Mouse (Mus musculus): ENCODE data around the gene Ube2m. TPM values are rescaled to one million over a fixed set of nuclear protein-coding genes. Genes with fewer than 3 reads are reported as not detected.
"Not testable (repeated sequence)": the region's sequence is repeated elsewhere in the genome, so short reads cannot be mapped to it uniquely, and the experiment has no call there.

Gene Ube2m
- polyA plus RNA-seq (2016; fragmentation: Nextera tagmentation; extraction: Ambion mirVana) = 160 and 170 TPM in 2 replicates

DNA sequence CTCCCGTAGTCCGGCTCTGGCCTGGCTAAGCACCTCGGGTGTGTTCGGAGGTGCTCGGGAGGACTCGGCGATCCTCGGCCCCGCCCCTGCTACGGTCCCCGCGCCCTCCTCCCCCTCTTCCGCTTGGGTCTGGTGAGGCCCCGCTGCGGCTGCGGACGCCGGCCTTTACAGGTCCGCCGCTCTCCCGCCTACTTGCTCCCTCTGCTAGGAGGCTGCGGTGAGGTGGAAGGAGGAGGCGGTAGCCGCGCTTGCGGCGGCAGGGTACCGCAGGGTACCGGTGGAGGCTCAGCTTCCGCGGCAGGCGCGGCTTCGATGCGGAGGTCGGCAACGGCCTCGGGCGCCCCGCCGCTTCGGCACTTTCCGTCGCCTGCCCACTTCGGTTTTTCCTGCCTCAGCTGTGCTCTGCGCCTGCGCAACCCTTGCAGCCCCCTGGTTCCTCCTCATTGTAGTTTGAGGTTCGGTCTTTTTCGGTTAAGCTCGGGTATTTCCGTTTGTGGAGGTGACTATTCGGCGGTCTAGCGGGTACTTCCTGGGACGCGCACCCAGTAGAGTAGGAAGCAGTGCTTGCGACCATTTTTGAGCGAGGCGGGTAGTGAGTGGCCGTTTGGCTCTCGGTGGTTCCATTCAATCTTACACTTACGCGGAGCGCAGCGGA is at the start of gene Ube2m:
Ube2m (minus strand) TSS at position 375 of the 655 bp plus-strand sequence.
- peak within 1 kb of the TSS; percentile 85 for H3K4me3 ChIP-seq
- peak within 1 kb of the TSS; percentile 91 for H3K4me2 ChIP-seq
- H3K27ac ChIP-seq (ENCODE audit: poor library complexity, severe bottlenecking) = peak within 1 kb of the TSS; percentile 99
- peaks cover 19% of the 10 kb centered on the region for H3K27me3 ChIP-seq (replicated peaks)
- ATAC-seq (ENCODE audit: insufficient number of reproducible peaks, low FRiP score) = peak; percentile 94
- peak within 1 kb of the TSS; percentile 97 for H3K9ac ChIP-seq
- H3K4me1 ChIP-seq (replicated peaks) = peaks cover 38% of the 10 kb centered on the region
- WGBS = under 1% methylated on average over 61 of the region's 65 CpGs
- peaks cover 21% of the 10 kb centered on the region for H3K36me3 ChIP-seq
- H3K9me3 ChIP-seq (replicated peaks) = peaks cover 5% of the 10 kb centered on the region; the same call in 1 of the 2 replicates

GRCm38 (mm10) chr7:13072293-13072692 is 34.2 kb upstream of the Ube2m start:
- no peaks in the 10 kb centered on the region for H3K36me3 ChIP-seq
- 51% methylated on average over 5 of the region's 5 CpGs for WGBS
- ATAC-seq (ENCODE audit: insufficient number of reproducible peaks, low FRiP score) = no peak
- H3K27ac ChIP-seq (ENCODE audit: poor library complexity, severe bottlenecking) = no peak overlapping the region
- H3K27me3 ChIP-seq (replicated peaks) = no peaks in the 10 kb centered on the region
- H3K4me3 ChIP-seq = no peak overlapping the region
- H3K9ac ChIP-seq = no peak overlapping the region
- H3K4me1 ChIP-seq (replicated peaks) = no peaks in the 10 kb centered on the region
- no peaks in the 10 kb centered on the region for H3K9me3 ChIP-seq (replicated peaks)
- no peak overlapping the region for H3K4me2 ChIP-seq

GRCm38 (mm10) chr7:13063399-13063798 is 25.3 kb upstream of the Ube2m start:
- not testable (repeated sequence) for H3K4me1 ChIP-seq (replicated peaks); H3K27ac ChIP-seq (ENCODE audit: poor library complexity, severe bottlenecking); H3K4me3 ChIP-seq; ATAC-seq (ENCODE audit: insufficient number of reproducible peaks, low FRiP score); H3K36me3 ChIP-seq; H3K27me3 ChIP-seq (replicated peaks); H3K4me2 ChIP-seq; H3K9me3 ChIP-seq (replicated peaks); H3K9ac ChIP-seq
- WGBS = 36% methylated on average over 2 of the region's 2 CpGs

- H3K4me1 ChIP-seq (replicated peaks) = no peaks in the 10 kb centered on the region
- H3K4me3 ChIP-seq = no peak overlapping the region
- H3K9me3 ChIP-seq (replicated peaks) = peaks cover under 1% of the 10 kb centered on the region
- 85% methylated on average over 9 of the region's 9 CpGs for WGBS
- H3K27ac ChIP-seq (ENCODE audit: poor library complexity, severe bottlenecking) = no peak overlapping the region
- H3K4me2 ChIP-seq = no peak overlapping the region
- ATAC-seq (ENCODE audit: insufficient number of reproducible peaks, low FRiP score) = no peak
- H3K27me3 ChIP-seq (replicated peaks) = no peaks in the 10 kb centered on the region
- no peak overlapping the region for H3K9ac ChIP-seq
- H3K36me3 ChIP-seq = no peaks in the 10 kb centered on the region
Observed at GRCm38 (mm10) chr7:13059536-13059935, 21.5 kb upstream of the Ube2m start.

DNA sequence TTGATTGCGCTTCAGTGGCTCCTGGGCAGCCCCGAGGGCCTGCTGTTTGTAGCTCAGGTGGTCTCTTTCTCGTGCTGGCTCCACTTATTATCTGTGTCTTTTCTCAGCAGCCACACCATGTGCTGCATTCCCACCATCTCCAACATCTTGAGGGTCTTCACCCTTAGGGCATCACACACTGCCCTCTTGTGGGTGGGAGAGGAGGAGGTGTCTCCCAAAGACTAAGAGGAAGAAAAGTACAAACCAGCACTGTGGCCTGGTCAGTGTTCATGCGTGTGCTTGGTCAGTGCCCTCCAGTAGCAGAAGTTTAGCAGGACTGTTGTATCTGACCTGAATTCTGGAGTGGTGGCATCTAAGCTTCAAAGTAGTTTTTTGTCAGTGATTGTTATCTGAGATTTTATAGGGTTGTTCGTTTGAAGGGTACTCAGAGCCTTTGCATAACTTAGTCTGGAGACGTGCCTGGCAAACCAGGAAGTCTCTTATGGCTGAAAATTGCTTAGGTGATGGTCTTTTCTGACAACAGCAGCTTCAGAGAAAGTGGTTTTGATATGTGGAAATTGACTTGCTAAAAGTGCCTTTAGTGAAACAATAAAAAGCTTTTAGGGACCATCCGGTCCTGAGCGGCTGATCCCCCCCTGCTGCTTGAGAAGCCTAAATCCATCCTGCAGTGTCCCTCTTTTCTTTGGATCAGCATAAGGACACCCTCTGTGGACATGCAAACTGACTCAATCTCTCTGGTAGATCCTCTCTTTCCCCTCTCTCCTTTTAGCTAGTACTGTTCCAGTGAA is 19.0 kb upstream of the Ube2m start:
- H3K9me3 ChIP-seq (replicated peaks) = no peaks in the 10 kb centered on the region
- H3K4me1 ChIP-seq (replicated peaks) = no peaks in the 10 kb centered on the region
- no peak overlapping the region for H3K4me2 ChIP-seq
- ATAC-seq (ENCODE audit: insufficient number of reproducible peaks, low FRiP score) = no peak
- H3K36me3 ChIP-seq = no peaks in the 10 kb centered on the region
- no peak overlapping the region for H3K27ac ChIP-seq (ENCODE audit: poor library complexity, severe bottlenecking)
- WGBS = 58% methylated on average over 8 of the region's 8 CpGs
- no peak overlapping the region for H3K9ac ChIP-seq
- no peaks in the 10 kb centered on the region for H3K27me3 ChIP-seq (replicated peaks)
- no peak overlapping the region for H3K4me3 ChIP-seq

GRCm38 (mm10) chr7:13054287-13055010 is 16.4 kb upstream of the Ube2m start, which contains the start of gene Mzf1:
Gene Mzf1 (minus strand): TSS chr7:13054764.
- peak; percentile 94 for ATAC-seq (ENCODE audit: insufficient number of reproducible peaks, low FRiP score)
- WGBS = under 1% methylated on average over 41 of the region's 41 CpGs
- peak within 1 kb of the TSS; percentile 72 for H3K9ac ChIP-seq
- peak within 1 kb of the TSS; percentile 69 for H3K4me2 ChIP-seq
- peaks cover 5% of the 10 kb centered on the region; the same call in 1 of the 2 replicates for H3K36me3 ChIP-seq
- H3K4me3 ChIP-seq = peak within 1 kb of the TSS; percentile 65
- no peaks in the 10 kb centered on the region for H3K27me3 ChIP-seq (replicated peaks)
- no peaks in the 10 kb centered on the region for H3K9me3 ChIP-seq (replicated peaks)
- no peaks in the 10 kb centered on the region for H3K4me1 ChIP-seq (replicated peaks)
- peak within 1 kb of the TSS; percentile 77 for H3K27ac ChIP-seq (ENCODE audit: poor library complexity, severe bottlenecking)

- H3K4me1 ChIP-seq (replicated peaks) = no peaks in the 10 kb centered on the region
- H3K27ac ChIP-seq (ENCODE audit: poor library complexity, severe bottlenecking) = peak overlapping the region; percentile 33; the same call in 1 of the 2 replicates
Observed at GRCm38 (mm10) chr7:13053961-13054286, 15.8 kb upstream of the Ube2m start.

DNA sequence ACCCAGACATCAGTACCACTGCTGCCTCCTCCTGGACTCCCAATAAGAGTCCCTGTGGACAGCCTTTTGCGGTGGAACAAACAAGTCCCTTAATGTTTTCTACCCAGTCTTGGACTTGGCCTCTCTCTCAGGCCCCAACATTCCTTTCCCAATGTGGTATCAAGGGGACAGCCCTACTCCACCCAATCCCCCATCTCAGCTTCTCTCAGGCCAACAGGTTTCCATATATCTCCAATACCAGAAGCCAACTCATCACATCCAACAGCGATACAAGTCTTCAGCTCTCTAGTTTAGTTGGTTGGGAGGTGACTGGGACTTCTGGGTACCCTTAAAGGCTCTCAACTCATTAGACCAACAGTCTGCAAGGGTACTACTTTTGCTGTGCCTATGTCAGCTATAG is 15.4 kb upstream of the Ube2m start:
- Histone ChIP-seq H3K4me2 (peak overlapping the region; percentile 69), H3K9ac (no peak overlapping the region), H3K4me3 (peak overlapping the region; percentile 65), H3K9me3 (replicated peaks) (no peaks in the 10 kb centered on the region), H3K4me1 (replicated peaks) (no peaks in the 10 kb centered on the region), H3K27ac (ENCODE audit: poor library complexity, severe bottlenecking) (no peak overlapping the region), H3K36me3 (peaks cover 5% of the 10 kb centered on the region; the same call in 1 of the 2 replicates), H3K27me3 (replicated peaks) (no peaks in the 10 kb centered on the region)
- WGBS = 91% methylated on average over 2 of the region's 2 CpGs
- ATAC-seq (ENCODE audit: insufficient number of reproducible peaks, low FRiP score) = no peak

More at GRCm38 (mm10) chr7:13053961-13054286, 15.8 kb upstream of the Ube2m start:
- Histone ChIP-seq H3K4me2 (peak overlapping the region; percentile 69), H3K36me3 (peaks cover 5% of the 10 kb centered on the region; the same call in 1 of the 2 replicates), H3K27me3 (replicated peaks) (no peaks in the 10 kb centered on the region), H3K9me3 (replicated peaks) (no peaks in the 10 kb centered on the region), H3K4me3 (peak overlapping the region; percentile 65), H3K9ac (peak overlapping the region; percentile 72)
- ATAC-seq (ENCODE audit: insufficient number of reproducible peaks, low FRiP score) = no peak
- 3% methylated on average over 15 of the region's 15 CpGs for WGBS

GRCm38 (mm10) chr7:13053001-13053400 is 14.9 kb upstream of the Ube2m start:
- Histone ChIP-seq H3K27me3 (replicated peaks) (no peaks in the 10 kb centered on the region), H3K4me3 (no peak overlapping the region), H3K27ac (ENCODE audit: poor library complexity, severe bottlenecking) (no peak overlapping the region), H3K9me3 (replicated peaks) (no peaks in the 10 kb centered on the region), H3K4me2 (no peak overlapping the region), H3K9ac (no peak overlapping the region), H3K4me1 (replicated peaks) (no peaks in the 10 kb centered on the region), H3K36me3 (peaks cover 5% of the 10 kb centered on the region; the same call in 1 of the 2 replicates)
- 86% methylated on average over 13 of the region's 13 CpGs for WGBS
- ATAC-seq (ENCODE audit: insufficient number of reproducible peaks, low FRiP score) = no peak

DNA sequence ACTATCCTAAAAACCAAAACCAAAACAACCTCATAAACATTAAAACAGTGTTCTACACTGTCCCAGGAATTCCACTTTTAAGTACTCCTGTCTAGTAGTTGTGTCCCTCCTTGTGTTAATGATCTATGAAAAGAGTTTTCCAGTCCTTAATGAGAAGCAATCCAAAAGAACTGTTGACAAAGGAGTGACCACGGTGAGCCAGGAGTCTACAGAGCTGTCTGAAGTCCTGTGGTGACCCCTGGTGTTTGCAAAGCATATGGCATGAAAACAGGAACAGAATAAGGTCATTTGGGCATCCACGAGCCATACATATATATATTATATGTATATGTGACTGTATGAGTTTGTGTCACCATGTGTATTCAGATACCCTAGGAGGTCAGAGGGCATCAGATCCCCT is 8.0 kb upstream of the Ube2m start:
- Histone ChIP-seq H3K9me3 (replicated peaks) (peaks cover 10% of the 10 kb centered on the region), H3K27me3 (replicated peaks) (peaks cover 45% of the 10 kb centered on the region), H3K4me1 (replicated peaks) (peaks cover 15% of the 10 kb centered on the region), H3K36me3 (no peaks in the 10 kb centered on the region), H3K4me3 (no peak overlapping the region), H3K4me2 (no peak overlapping the region), H3K9ac (no peak overlapping the region), H3K27ac (ENCODE audit: poor library complexity, severe bottlenecking) (no peak overlapping the region)
- peak; percentile 70 for ATAC-seq (ENCODE audit: insufficient number of reproducible peaks, low FRiP score)
- WGBS = 7% methylated on average over 2 of the region's 2 CpGs

DNA sequence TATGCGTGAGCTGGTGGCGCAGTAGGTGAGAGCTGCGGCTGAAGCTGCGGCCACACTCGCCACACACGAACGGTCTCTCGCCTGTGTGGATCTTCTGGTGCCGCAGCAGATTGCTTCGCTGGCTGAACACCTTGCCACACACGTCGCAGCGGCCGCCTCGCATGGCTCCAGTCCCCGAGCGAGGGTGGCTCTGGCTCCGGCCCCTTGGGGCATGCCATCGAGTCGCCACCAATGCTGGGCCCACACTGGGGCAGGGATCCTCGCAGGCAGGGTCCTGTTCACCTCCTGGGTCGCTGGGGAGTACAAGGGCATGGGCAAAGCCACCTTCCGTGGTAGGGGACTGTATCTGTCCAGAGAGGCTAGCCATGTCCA is 6.2 kb upstream of the Ube2m start:
- no peak for ATAC-seq (ENCODE audit: insufficient number of reproducible peaks, low FRiP score)
- Histone ChIP-seq H3K4me3 (peak overlapping the region; percentile 49), H3K36me3 (no peaks in the 10 kb centered on the region), H3K9ac (peak overlapping the region; percentile 67), H3K27ac (ENCODE audit: poor library complexity, severe bottlenecking) (no peak overlapping the region), H3K4me1 (replicated peaks) (peaks cover 17% of the 10 kb centered on the region), H3K4me2 (peak overlapping the region; percentile 80), H3K27me3 (replicated peaks) (peaks cover 45% of the 10 kb centered on the region), H3K9me3 (replicated peaks) (peaks cover 10% of the 10 kb centered on the region)
- WGBS = 2% methylated on average over 23 of the region's 23 CpGs
